Mouse (Mus musculus): ENCODE results near the gene Tanc1. TPM values are rescaled to one million over a fixed set of nuclear protein-coding genes. Genes with fewer than 3 reads are reported as not detected.

Gene Tanc1
- polyA plus RNA-seq, 2 experiments = 1.1 to 1.3 TPM

- DNase-seq (ENCODE audit: low read depth in 3 of 3, low spot score in 3 of 3) (no peak), ATAC-seq (ENCODE audit: insufficient read depth) (no peak)
- Histone ChIP-seq H3K9ac (replicated peaks) (no peak overlapping the region), H3K36me3 (replicated peaks; ENCODE audit: control insufficient read depth, insufficient read depth, low read depth) (no peaks in the 10 kb centered on the region), H3K4me2 (ENCODE audit: low read depth) (no peak overlapping the region), H3K9me3 (ENCODE audit: control insufficient read depth, low read length) (no peaks in the 10 kb centered on the region), H3K4me1 (replicated peaks; ENCODE audit: control insufficient read depth in 2 of 2, insufficient read depth in 2 of 2, low read length in 1 of 2) (peaks cover 0 to 2% of the 10 kb centered on the region in 2 experiments; a peak in 1 of 4 replicates), H3K27ac (no peak overlapping the region), H3K4me3 (ENCODE audit: insufficient read depth in 1 of 2, low read depth in 2 of 2, low read length in 2 of 2) (no peak overlapping the region), H3K27me3 (ENCODE audit: control insufficient read depth, insufficient read depth, low read length) (no peaks in the 10 kb centered on the region)
- TF ChIP-seq CTCF (IDR thresholded peaks at IDR 0.05; ENCODE audit: low read depth) (no peak), EP300 (IDR thresholded peaks at IDR 0.05; ENCODE audit: low read depth) (no peak)
- WGBS (ENCODE audit: insufficient replicate concordance) = 42% methylated on average over 1 of the region's 1 CpGs
These were observed 15.7 kb downstream of the Tanc1 start for GRCm38 (mm10) chr2:59627502-59627901.

GRCm38 (mm10) chr2:59628057-59628901 is 16.4 kb downstream of the Tanc1 start:
- no peak overlapping the region for H3K4me2 ChIP-seq (ENCODE audit: low read depth)
- no peaks in the 10 kb centered on the region for H3K36me3 ChIP-seq (replicated peaks; ENCODE audit: control insufficient read depth, insufficient read depth, low read depth)
- no peaks in the 10 kb centered on the region for H3K9me3 ChIP-seq (ENCODE audit: control insufficient read depth, low read length)
- 59% methylated on average over 17 of the region's 17 CpGs for WGBS (ENCODE audit: insufficient replicate concordance)
- no peak overlapping the region for H3K4me3 ChIP-seq (ENCODE audit: insufficient read depth in 1 of 2, low read depth in 2 of 2, low read length in 2 of 2)
- H3K9ac ChIP-seq (replicated peaks) = no peak overlapping the region
- H3K27me3 ChIP-seq (ENCODE audit: control insufficient read depth, insufficient read depth, low read length) = no peaks in the 10 kb centered on the region
- H3K27ac ChIP-seq = no peak overlapping the region
- peaks cover 0 to 2% of the 10 kb centered on the region in 2 experiments; a peak in 1 of 4 replicates for H3K4me1 ChIP-seq (replicated peaks; ENCODE audit: control insufficient read depth in 2 of 2, insufficient read depth in 2 of 2, low read length in 1 of 2)
- no peak for DNase-seq (ENCODE audit: low read depth in 3 of 3, low spot score in 3 of 3)
- no peak for ATAC-seq (ENCODE audit: insufficient read depth)
- TF ChIP-seq EP300 (IDR thresholded peaks at IDR 0.05; ENCODE audit: low read depth) (no peak), CTCF (IDR thresholded peaks at IDR 0.05; ENCODE audit: low read depth) (no peak)

DNA sequence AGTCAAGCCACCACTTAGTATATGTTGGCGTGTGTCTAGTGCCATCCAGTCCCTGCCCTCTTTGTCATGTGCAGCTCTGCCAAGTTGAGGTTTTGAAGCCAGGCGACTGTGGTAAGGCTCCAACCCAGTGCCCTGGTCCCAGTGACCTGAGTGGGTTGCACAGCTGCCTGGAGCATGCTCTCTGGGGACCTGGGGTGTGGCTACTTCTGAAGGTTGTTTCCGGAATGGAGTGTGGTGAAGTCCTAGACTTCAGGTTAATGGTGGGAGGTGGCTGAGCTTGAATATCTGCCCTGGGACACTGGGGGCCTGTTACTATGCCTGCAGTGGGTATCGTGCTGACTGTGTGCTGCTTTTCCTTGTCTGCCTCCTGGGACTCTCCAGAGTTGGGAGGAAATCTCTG is 18.0 kb downstream of the Tanc1 start:
- Histone ChIP-seq H3K4me1 (replicated peaks; ENCODE audit: control insufficient read depth in 2 of 2, insufficient read depth in 2 of 2, low read length in 1 of 2) (peaks cover 0 to 2% of the 10 kb centered on the region in 2 experiments; a peak in 1 of 4 replicates), H3K4me3 (ENCODE audit: insufficient read depth in 1 of 2, low read depth in 2 of 2, low read length in 2 of 2) (no peak overlapping the region), H3K9me3 (ENCODE audit: control insufficient read depth, low read length) (no peaks in the 10 kb centered on the region), H3K9ac (replicated peaks) (no peak overlapping the region), H3K27me3 (ENCODE audit: control insufficient read depth, insufficient read depth, low read length) (no peaks in the 10 kb centered on the region), H3K27ac (no peak overlapping the region), H3K36me3 (replicated peaks; ENCODE audit: control insufficient read depth, insufficient read depth, low read depth) (no peaks in the 10 kb centered on the region), H3K4me2 (ENCODE audit: low read depth) (no peak overlapping the region)
- TF ChIP-seq EP300 (IDR thresholded peaks at IDR 0.05; ENCODE audit: low read depth) (no peak), CTCF (IDR thresholded peaks at IDR 0.05; ENCODE audit: low read depth) (no peak)
- 52% methylated on average over 4 of the region's 4 CpGs for WGBS (ENCODE audit: insufficient replicate concordance)
- DNase-seq (ENCODE audit: low read depth in 3 of 3, low spot score in 3 of 3) = no peak
- no peak for ATAC-seq (ENCODE audit: insufficient read depth)

GRCm38 (mm10) chr2:59631406-59631805 is 19.6 kb downstream of the Tanc1 start:
- TF ChIP-seq CTCF (IDR thresholded peaks at IDR 0.05; ENCODE audit: low read depth) (no peak), EP300 (IDR thresholded peaks at IDR 0.05; ENCODE audit: low read depth) (no peak)
- no peak for ATAC-seq (ENCODE audit: insufficient read depth)
- no peak overlapping the region for H3K9ac ChIP-seq (replicated peaks)
- no peak overlapping the region for H3K27ac ChIP-seq
- peaks cover 0 to 2% of the 10 kb centered on the region in 2 experiments; a peak in 1 of 4 replicates for H3K4me1 ChIP-seq (replicated peaks; ENCODE audit: control insufficient read depth in 2 of 2, insufficient read depth in 2 of 2, low read length in 1 of 2)
- no peak for DNase-seq (ENCODE audit: low read depth in 3 of 3, low spot score in 3 of 3)
- no peak overlapping the region for H3K4me2 ChIP-seq (ENCODE audit: low read depth)
- H3K27me3 ChIP-seq (ENCODE audit: control insufficient read depth, insufficient read depth, low read length) = no peaks in the 10 kb centered on the region
- H3K36me3 ChIP-seq (replicated peaks; ENCODE audit: control insufficient read depth, insufficient read depth, low read depth) = no peaks in the 10 kb centered on the region
- H3K4me3 ChIP-seq (ENCODE audit: insufficient read depth in 1 of 2, low read depth in 2 of 2, low read length in 2 of 2) = no peak overlapping the region
- H3K9me3 ChIP-seq (ENCODE audit: control insufficient read depth, low read length) = no peaks in the 10 kb centered on the region
- 30% methylated on average over 5 of the region's 5 CpGs for WGBS (ENCODE audit: insufficient replicate concordance)

GRCm38 (mm10) chr2:59633761-59634430 is 22.1 kb downstream of the Tanc1 start:
- H3K27me3 ChIP-seq (ENCODE audit: control insufficient read depth, insufficient read depth, low read length) = no peaks in the 10 kb centered on the region
- no peaks in the 10 kb centered on the region for H3K36me3 ChIP-seq (replicated peaks; ENCODE audit: control insufficient read depth, insufficient read depth, low read depth)
- no peaks in the 10 kb centered on the region for H3K9me3 ChIP-seq (ENCODE audit: control insufficient read depth, low read length)
- no peak overlapping the region for H3K27ac ChIP-seq
- no peak for ATAC-seq (ENCODE audit: insufficient read depth)
- H3K4me2 ChIP-seq (ENCODE audit: low read depth) = no peak overlapping the region
- no peak for TF ChIP-seq CTCF (IDR thresholded peaks at IDR 0.05; ENCODE audit: low read depth)
- TF ChIP-seq EP300 (IDR thresholded peaks at IDR 0.05; ENCODE audit: low read depth) = no peak
- DNase-seq (ENCODE audit: low read depth in 3 of 3, low spot score in 3 of 3) = no peak
- 0 out of 4 replicates have a peak, but pooled peaks cover 0 to 2% of the 10 kb centered on the region in 2 experiments for H3K4me1 ChIP-seq (replicated peaks; ENCODE audit: control insufficient read depth in 2 of 2, insufficient read depth in 2 of 2, low read length in 1 of 2)
- no peak overlapping the region for H3K4me3 ChIP-seq (ENCODE audit: insufficient read depth in 1 of 2, low read depth in 2 of 2, low read length in 2 of 2)
- no peak overlapping the region for H3K9ac ChIP-seq (replicated peaks)
- WGBS (ENCODE audit: insufficient replicate concordance) = 53% methylated on average over 5 of the region's 5 CpGs
